Mouse (Mus musculus) cerebellum, adult 11 months (tissue): ENCODE data around the gene Atox1.
"Not testable (repeated sequence)": the region's sequence is repeated elsewhere in the genome, so short reads cannot be mapped to it uniquely, and the experiment has no call there.

Experiments used
- DNase-seq: peaks from one replicate; pipeline ENCODE4 v3.0.0; 2022

Atox1 gene

DNA sequence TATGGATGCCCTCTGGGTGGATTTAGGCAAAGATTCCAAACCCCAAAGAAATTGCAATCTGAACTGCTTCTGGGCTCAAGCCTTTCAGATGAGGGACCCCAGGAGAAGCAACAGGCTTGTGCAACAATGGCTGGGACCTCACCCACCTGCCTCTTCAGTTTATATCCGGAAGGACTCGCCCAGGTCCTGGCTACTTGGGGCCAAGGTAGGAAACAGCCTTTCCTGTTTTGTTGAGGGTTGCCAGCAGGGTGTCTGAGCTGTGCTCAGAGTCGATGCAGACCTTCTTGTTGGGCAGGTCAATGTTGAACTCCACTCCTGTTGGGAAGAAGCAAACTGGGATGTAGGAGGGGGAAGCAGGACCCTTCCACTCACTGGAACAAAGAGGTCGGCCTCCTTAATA lies 10.7 kb downstream of the Atox1 start:
- DNase-seq, result no peak

DNA sequence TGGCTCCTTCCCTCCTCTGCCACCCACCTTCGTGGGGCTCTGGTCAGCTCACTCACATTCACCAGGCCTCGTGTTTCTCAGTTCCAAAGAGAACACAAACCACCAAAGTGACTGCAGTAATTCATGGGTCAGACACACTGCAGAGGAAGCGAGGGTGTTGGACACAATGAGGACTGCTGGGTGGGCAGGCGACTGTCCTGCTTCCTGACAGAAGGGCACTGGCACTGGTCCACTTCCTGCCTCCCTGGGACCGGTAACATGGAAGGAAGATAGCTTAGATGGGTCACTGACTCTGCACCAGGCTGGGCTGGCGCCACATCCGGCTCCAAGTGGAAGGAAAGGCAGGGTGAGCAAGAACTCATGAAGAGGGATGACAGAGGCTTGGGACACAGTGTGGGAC lies 11.5 kb downstream of the Atox1 start:
- DNase-seq, result no peak

DNA sequence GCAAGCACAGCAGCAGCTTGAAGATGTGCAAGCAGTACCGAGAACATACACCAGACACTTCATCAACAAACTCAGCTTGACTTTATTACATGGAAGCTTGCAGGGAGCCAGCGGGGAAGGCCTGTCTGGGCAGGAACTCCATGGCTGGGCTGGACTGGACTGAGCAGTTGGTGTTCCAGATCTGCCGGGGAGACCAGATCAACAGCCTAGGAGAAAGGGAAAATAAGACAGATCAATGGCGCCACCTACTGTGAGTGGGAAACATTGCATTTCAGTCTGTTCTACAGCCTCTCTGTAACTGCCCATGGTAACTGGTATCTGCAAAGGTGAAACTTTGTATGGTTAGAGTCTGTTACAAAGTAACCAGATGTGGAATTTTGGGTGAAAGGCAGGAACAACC lies 14.5 kb downstream of the Atox1 start:
- DNase-seq, result peak; percentile 84

DNA sequence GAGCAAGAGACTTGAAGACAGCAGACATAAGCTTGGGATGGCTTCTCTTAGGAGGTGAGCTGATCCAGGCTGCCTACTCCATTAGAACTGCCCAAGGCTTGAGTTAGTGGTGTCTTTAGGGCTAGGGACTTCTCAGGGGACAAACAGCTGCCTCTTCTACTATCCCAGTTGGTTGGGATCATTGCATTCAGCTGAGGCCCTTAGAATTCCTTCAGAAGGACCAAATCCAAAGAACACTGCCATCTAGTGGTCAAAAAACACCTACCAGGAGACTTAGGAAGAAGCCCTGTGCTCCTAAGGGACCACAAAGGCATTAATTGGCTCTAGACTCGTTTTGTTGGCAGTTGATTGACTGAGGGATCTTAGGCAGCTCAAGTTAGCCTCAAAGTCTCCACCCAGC lies 16.3 kb downstream of the Atox1 start:
- DNase-seq, result no peak

DNA sequence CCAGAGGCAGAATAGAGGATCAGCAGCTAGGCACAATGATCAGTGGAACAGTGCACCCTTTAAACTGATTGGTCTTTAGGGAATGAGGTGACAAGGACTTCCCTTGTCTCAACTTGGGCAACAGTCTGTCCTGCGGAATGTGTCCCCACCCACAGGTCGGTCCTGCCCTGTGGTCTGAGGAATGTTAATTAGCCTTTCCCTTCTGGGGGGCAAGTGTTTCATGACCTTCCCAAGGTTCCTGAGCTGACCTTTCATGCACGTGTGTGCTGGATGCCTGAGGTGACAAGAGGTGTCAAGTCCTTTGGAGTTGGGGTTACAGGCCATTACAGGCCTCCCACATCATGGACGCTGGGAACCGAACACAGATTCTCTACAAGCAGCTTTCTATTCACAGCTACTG lies 21.3 kb downstream of the Atox1 start:
- DNase-seq, result no peak

DNA sequence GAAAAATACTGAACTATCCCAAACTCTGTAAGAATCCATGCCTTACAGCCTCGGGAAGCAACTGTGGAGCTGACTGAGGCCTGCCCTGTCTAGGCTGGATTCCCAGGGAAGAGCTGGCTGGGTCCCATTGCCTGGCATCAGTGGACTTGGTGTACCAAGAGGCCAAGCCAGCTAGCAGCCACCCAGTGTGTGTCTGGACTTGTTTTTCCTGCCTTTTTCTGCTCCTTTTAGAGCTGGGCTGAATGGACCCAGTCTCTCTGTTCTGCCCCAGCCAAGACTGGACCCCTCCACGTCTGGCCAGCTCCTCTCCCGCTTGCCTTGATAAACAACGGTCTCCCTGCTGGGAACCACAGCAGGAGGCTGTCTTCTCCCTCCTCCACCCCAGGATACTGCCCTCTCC lies 23.0 kb downstream of the Atox1 start:
- peak; percentile 59 for DNase-seq

DNA sequence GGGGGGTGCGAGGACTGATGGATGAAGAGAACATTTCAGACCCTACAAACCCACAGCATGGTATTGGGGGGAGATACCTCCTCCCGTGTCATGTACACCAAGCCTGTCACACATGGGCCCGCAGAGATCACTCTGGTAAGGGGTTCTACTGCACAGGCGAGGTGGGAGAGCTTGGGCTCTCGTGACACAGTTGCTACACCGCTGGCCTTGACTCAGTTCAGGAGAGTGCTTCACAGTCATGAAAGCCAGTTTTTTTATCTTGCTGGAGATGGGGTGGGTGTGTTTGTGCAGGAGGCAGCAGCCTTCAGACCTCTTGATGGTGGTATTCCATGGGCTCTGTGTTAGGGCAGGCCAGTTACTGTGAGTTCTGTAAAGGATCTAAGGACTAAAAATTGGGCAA lies 24.9 kb downstream of the Atox1 start:
- no peak for DNase-seq

DNA sequence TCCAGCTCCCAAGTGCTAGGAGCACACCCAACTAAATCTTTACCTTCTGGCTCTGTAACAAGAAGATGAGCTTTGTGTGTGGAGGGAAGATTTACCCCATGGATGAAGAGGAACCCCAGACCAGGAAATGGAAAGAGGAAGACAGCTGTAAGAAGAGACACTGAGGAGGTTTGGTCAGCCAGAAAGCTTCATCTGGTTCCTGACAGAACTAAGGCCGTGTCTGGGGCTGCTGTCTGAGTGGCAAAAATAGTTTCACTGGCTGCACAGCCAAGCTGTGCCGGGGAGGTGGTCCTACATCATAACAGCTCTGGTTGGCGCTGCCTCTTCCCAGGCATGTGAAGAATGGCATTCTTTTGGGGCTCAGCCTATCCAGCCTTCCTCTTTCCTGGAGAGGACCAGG lies 28.1 kb downstream of the Atox1 start:
- DNase-seq, result no peak

DNA sequence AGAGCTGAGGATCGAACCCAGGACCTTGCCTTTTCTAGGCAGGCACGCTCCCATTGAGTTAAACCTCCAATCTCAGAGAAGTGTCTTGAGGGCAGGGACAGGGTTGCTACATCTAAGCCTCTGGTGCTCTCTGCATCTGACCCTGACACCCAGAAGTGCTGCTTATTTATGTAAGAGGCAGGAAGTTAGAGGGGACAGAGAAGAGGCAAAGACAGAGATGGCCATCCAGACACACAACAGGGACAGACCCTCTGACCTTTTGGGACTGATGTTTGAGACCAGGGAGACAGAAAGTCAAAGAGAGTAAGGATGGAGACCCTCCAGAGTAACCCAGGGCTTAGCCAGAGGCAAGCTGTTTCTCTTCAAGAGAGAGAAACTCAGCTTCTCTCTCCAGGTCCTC lies 31.1 kb downstream of the Atox1 start:
- DNase-seq, result no peak

DNA sequence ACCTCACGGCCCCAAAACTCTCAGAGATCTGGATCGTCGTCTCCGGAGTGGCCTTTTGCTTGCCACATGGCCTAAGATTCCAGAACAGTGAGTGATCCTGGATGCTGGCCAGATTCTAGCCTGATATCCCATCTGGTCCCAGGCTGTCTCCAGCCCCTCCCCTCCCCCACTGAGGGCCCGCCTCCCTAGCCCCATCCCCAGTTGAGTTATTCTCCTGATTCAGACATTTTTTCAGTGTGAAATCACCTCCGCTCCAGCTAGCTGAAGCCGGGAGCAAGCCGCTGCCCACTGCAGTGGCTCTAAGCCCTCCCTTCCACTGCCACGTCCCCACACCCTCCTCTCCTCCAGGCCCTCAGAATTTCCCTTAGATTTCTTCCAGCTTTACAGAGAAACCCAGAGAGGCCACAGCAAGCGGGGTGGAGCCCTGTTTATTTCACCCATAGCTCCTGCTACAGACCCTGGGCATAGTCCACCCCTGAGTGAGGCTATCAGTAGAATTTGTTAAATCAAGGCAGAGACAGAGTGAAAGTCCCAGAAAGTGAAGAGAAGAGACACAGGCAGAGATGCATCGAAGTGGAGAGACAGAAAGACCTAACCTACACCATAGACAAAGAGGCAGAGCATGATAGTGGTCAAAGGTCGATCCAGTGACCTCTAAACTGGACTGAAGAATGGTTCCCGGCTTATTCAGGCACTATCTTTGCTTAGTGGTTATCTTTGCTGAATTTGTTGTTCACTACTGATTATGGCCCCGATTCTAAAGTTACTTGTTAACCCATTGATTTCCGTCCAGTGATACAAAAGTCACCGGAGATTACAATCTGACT lies 32.6 kb downstream of the Atox1 start:
- DNase-seq, result peak; percentile 57

DNA sequence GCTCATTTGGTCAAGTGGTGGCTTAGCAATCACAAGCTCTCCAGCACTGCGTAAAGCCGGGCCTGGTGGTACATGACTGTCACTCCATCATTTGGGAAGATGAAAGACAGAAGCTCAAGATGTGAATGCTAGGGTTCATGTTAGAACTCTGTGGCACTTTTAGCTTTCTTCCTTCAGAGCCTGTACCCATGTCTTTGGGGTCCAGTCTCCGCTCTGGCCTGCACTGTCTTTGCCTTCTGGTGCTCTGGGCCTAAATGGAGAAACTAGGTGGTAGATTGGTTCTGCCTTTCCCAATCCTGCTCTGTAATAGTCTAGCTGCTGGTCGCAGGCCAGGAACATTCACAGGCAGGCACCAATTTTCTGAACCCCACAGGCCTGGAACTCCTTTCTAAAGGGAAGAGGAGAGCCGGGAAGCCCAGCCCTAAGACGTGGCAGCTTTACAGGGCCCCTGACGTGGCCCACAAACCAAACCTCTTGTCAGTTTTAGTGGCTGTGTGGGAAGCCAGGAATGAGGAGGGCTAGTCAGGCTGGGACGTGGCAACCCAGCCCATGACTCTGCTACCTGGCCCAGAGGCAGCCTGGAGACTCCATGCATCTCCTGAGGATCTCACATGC lies 36.2 kb downstream of the Atox1 start:
- no peak for DNase-seq

DNA sequence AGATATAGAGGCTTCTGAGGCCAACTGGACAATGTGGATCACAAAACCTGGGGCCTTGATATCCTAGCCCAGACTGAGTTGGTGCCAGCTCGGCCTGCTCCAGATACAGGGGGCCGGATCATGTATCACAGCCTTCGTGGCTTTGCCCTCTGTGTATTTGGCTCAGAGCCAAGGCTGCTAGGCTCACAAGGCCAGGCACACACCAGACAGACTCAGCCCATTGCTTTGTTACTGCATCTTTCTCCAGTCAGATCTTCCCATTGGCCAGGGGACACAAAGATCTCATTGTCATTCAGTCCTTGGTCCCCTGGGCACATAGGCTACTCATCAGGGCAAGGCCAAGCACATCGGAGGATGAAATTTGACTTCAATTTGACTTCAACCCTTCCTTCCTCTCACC lies 37.3 kb downstream of the Atox1 start:
- peak; percentile 35 for DNase-seq

DNA sequence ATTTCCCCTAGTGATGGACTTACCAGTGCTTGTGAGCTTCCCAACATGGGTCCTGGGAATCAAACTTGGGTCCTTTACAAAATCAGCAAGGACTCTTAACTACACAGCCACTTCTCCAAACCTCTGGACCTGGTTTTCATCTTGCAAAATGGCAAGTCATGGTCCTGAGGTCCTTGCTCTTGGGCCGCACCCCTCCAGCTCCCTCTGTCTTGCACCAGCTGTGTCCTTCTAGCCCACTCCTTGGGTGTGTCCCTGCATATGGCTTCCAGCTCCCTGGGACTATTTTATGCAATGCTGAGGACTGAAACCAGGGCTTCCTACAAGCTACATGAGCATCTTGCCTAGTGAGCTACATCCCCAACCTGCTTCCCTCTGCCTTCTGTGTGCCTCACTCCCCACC lies 38.1 kb downstream of the Atox1 start, which contains the start of gene Sparc:
Gene Sparc, minus strand, starts transcription at position 206 of the 400 bp plus-strand sequence.
- DNase-seq, result no peak

DNA sequence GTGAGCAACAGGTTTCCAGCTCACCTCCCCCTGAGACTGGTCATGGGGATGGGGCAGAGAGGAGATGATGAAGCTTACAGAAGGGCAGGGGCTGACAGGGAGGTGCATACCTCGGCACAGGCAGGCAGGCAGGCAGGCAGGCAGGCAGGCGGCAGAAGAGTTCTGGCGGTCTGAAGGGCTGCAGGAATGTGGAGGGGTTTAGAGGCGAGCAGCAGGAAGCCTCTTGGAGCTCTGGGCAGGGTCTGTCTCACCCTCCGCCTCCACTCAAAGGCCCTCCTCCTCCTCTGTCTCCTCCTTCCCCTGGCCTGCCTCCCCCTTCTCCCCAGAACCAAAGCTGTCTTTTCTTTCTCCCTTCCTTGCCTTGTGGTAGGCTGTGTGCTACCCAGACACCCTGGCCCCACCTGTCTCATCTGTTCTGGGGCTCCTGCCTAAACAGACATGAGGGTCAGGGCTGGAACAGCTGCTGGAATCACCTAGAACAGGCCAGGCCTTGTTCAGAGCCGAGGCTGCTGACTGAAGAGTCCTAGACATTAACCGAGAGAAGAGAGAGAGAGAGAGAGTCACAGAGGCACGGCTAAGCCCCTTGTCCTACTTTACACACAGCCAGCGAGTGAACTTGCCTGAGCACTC lies 41.2 kb downstream of the Atox1 start:
- DNase-seq, result no peak

DNA sequence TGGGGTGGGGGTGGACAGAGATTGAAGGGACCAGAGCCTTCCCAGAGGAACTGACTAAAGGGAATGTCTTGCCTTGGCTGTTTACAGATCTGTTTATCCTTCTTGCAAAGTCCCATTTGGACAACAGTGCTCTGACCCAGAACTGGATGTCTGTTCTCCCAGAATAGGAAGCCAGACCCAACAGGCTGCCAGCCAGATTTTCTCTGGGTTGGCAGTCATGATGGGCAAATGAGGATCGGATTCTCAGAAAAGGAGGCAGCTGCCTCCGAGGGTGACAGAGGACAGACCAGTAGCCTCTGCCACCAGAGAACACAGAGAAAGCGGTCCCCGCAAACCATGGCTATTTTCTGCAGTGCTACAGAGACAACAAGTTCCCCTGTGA lies 41.8 kb downstream of the Atox1 start:
- peak; percentile 73 for DNase-seq

DNA sequence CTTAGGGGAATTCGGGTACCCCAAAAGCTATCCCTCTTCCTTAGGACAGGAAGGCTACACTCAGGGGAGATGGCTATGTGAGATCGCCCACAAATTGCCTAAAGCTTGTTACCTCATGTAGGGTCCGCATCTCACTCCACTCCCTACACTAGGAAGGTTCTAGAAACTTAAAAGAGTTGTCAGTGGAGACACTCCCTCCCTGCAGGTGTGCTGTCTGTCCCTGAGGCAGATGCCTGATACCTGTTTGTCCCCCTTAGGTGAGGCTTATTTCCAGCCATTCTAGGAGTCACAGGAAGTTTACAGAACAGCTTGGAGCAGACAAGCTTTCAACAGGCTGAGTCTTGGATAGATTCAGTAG lies 42.4 kb downstream of the Atox1 start:
- DNase-seq, result no peak

DNA sequence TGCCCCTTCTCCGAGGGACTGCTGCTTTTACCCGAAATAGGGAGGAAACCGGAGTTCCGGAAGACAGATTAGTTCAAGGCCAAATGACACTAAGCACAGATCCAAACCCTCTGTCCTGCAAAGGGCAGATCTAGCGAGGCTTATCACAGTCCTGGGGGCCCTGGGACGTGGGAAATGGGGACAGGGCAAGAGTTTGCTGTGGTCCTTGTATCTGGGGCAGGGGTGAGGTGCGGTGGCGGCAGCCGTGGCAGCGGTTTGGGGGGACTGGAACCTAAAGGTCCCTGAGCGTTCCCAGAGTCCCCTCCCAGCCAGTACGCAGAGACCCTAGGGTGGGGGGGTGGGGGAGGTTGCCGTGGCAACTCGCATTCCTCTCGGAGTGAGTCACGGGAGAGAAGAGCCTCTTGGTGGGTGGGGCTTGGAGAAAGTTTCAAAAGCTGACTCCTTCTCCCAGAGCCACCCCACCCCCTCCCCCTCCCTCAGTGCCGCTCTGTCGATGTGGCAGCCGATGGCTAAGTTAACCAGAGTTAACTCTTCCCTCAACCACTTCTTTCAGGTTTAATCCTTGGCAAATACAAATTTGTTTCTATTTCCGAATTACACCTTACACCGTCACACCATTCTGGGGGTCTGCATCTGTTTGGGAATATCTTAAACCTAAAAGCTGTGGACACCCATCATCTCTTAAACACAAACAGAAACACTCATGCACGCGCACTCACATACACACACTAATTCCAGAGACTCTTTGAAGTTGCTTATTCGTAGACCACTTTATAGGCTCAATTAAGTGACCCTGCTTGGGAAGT lies 42.9 kb downstream of the Atox1 start:
- DNase-seq, result no peak

DNA sequence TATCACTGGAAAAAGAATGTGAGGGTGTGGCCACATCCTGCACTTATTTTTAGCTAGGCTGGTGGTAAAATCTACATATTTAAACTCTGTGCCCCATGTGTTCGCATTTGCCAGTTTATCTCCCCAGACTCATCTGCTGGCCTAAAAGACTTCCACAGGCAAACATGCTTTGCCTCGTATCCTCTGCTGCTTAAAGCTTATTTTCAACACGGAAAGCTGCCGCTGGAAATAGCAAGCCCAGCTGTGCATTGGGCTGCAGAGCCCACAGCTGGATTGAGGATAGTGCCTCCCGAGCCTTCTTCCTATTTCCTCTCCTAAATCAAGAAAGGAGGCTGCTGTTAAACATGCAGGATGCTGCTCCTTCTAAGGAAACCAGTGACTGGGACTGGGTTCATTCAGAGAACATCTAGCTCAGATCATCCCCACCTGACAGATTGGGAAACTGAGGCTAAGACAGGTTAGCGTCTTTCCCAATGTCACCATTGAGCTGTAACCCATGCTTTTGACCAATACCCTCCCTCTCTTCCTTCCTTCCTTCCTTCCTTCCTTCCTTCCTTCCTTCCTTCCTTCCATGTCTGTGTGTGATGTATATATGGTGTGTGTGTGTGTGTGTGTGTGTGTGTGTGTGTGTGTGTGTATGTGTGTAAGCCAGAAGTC lies 44.3 kb downstream of the Atox1 start:
- no peak for DNase-seq

DNA sequence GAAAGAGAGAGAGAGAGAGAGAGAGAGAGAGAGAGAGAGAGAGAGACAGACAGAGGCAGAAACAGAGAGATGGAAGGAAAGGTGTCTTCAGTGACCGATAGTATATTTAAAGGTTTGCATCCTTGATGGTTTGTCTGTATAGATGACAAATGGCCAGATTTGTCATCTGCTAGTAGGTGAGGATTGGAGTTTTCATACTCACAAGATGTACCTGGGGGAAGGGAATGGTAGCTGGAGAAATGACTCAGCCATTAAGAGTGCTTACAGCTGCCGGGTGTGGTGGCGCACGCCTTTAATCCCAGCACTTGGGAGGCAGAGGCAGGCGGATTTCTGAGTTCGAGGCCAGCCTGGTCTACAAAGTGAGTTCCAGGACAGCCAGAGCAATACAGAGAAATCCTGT lies 45.3 kb downstream of the Atox1 start:
- DNase-seq, result not testable (repeated sequence)

DNA sequence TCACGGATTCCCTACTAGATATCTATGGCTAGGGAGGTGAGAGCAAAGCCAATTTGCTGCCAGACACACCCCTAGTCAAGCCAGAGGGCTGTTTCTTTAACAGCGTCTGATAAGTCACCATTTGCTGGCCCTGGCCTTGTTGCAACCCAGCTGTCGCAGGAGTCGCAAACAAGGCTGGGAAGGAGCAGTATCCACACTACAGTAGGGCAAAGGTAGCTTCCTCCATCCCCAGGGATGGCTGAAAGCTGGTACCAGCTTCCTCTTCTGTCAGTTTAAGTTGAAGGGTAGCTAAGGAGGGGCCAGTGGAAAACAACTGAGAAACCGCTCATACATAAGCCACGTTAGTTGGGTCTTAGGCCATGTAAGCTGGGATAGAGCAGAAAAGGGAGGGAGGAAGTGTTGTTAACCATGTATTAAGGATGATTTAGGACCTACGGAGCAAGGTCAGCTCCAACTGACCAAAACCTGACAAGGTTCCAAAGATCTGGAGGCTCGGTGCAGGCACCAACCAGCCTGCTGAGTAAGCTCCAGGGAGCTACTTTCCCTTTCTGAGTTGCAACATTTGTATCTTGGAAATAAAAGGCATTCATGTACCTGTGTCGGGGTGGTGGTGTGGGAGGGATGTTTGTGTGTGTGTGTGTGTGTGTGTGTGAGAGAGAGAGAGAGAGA lies 45.9 kb downstream of the Atox1 start:
- no peak for DNase-seq

DNA sequence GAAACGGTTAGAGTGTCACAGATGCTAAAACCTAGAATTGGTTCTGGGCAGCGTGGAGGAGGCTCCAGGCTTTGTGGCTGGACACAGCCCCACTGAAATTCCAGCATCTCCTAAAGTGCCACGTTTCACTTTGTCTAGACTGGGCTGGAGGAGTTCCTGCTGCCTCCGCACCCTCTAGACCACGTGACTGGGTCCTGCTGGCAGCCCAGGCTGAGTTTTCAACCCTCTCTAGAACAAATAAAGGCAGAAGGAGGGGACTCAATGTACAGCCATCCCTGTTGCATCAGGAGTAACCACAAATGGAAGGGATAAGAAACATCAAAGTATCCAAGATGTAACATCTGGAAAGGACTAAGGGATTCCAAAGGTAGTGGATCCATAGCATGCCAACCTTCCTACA lies 46.7 kb downstream of the Atox1 start:
- no peak for DNase-seq

DNA sequence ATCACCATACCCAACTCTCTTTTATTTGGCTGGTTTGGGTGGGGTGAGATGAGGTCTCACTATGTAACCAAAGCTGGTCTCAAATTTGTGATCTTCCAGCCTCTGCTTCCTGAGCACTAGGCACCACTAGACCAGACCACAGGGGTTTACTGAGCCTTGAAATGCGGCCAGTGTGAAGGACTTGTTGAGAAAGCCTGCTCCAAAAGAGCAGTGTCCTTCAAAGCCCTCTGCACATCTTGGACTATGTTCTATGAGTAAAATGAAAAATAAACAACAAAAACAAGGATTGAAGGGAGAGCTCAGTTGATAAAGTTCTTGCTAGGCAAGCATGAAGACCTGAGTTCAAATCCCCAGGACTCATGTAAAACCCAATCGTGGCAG lies 47.6 kb downstream of the Atox1 start:
- no peak for DNase-seq
